20 mouse cellular contexts compared by ENCODE assay signal in genomic region chr1:180952085-180952746, GRCm38 (mm10). TPM values are rescaled to one million over a fixed set of nuclear protein-coding genes. Genes with fewer than 3 reads are reported as not detected.
DNase-seq lines count a peak whose midpoint lies in the region; ATAC-seq lines count a peak whose summit lies in the region.
"Had no signal": no experiment of that assay in that cellular context is flagged by ENCODE, and none has a peak within 500 bp of the region (broad histone marks: within the 10 kb centered on the region; RNA-seq: fewer than 3 reads in every experiment).

No protein-coding gene starts in this region.

- peak; percentile 38 for ATAC-seq in liver, embryonic 11.5 days (replicated peaks; ENCODE audit: low FRiP score)
- no peak for ATAC-seq in midbrain, embryonic 15.5 days (replicated peaks)
- ATAC-seq: forebrain, postnatal 0 days had no signal

- peak; percentile 60 for DNase-seq in adrenal gland, adult 2 months
- DNase-seq in adrenal gland, postnatal 4 days (ENCODE audit: low spot score in 2 of 2), result no peak
- peak; percentile 47 for DNase-seq in 3134 (ENCODE audit: extremely low read depth, insufficient read length, low spot score)
- DNase-seq in liver, embryonic 11.5 days (ENCODE audit: low spot score), result no peak
- peak; percentile 33 for DNase-seq in lung, postnatal 10 days
- DNase-seq in left cerebral cortex, postnatal 10 days (ENCODE audit: extremely low spot score in 1 of 2, low spot score in 2 of 2), result no peak
- DNase-seq in right cerebral cortex, postnatal 14 days, result no peak
- DNase-seq: cerebellum, adult 8-10 months; embryo, embryonic 11 days; forebrain, postnatal 0 days; gastrocnemius, postnatal 14 days; thymus, postnatal 4 days had no signal

- no peak overlapping the region for H3K27ac ChIP-seq in liver, embryonic 11.5 days (ENCODE audit: low read depth, low read length)
- no peak overlapping the region for H3K27ac ChIP-seq in midbrain, embryonic 15.5 days
- H3K27ac ChIP-seq: limb, embryonic 12.5 days had no signal

- H3K9ac ChIP-seq in liver, embryonic 11.5 days (ENCODE audit: low read depth, low read length), result no peak overlapping the region
- no peak overlapping the region for H3K9ac ChIP-seq in midbrain, embryonic 15.5 days
- H3K9ac ChIP-seq: forebrain, postnatal 0 days; heart, embryonic 12.5 days; limb, embryonic 12.5 days had no signal

- intact Hi-C loops in left cerebral cortex, postnatal 10 days (cut with DNase I), result no loop called here

- peaks cover 2% of the 10 kb centered on the region; the same call in 1 of the 2 replicates for H3K36me3 ChIP-seq in liver, embryonic 11.5 days (ENCODE audit: control insufficient read depth, insufficient read depth, low read length)
- H3K36me3 ChIP-seq in midbrain, embryonic 15.5 days (replicated peaks), result no peaks in the 10 kb centered on the region

- H3K4me2 ChIP-seq in liver, embryonic 11.5 days, result no peak overlapping the region
- H3K4me2 ChIP-seq in midbrain, embryonic 15.5 days, result no peak overlapping the region
- H3K4me2 ChIP-seq: heart, embryonic 12.5 days; limb, embryonic 12.5 days had no signal

- no peaks in the 10 kb centered on the region for H3K9me3 ChIP-seq in liver, embryonic 11.5 days (ENCODE audit: control insufficient read depth, low read length)
- no peaks in the 10 kb centered on the region for H3K9me3 ChIP-seq in midbrain, embryonic 15.5 days
- H3K9me3 ChIP-seq: limb, embryonic 12.5 days had no signal

- no peaks in the 10 kb centered on the region for H3K27me3 ChIP-seq in liver, embryonic 11.5 days (replicated peaks; ENCODE audit: control insufficient read depth, insufficient read depth, low read length)
- no peaks in the 10 kb centered on the region for H3K27me3 ChIP-seq in midbrain, embryonic 15.5 days (replicated peaks)
- H3K27me3 ChIP-seq: heart, embryonic 12.5 days; limb, embryonic 12.5 days had no signal

- H3K4me1 ChIP-seq in liver, embryonic 11.5 days (replicated peaks; ENCODE audit: control insufficient read depth, insufficient read depth, low read length), result 0 out of 2 replicates have a peak, but pooled peaks cover 4% of the 10 kb centered on the region
- H3K4me1 ChIP-seq in midbrain, embryonic 15.5 days, result no peaks in the 10 kb centered on the region
- H3K4me1 ChIP-seq: heart, embryonic 12.5 days had no signal

- 60% methylated on average over 6 of the region's 6 CpGs for WGBS in liver, embryonic 11.5 days
- WGBS in midbrain, embryonic 15.5 days, result 87% methylated on average over 6 of the region's 6 CpGs

- H3K4me3 ChIP-seq in liver, embryonic 11.5 days (ENCODE audit: low read depth, low read length), result no peak overlapping the region
- H3K4me3 ChIP-seq in midbrain, embryonic 15.5 days, result no peak overlapping the region
- H3K4me3 ChIP-seq: erythroblast, embryonic 14.5 days; heart, embryonic 12.5 days; limb, embryonic 12.5 days had no signal

RNA-seq across cellular contexts. Expression of gene Tmem63a, which starts 10.1 kb away (rescaled TPM):
- 10 to 100 TPM; 52.8 to 66.0 TPM for total RNA-seq in adrenal gland, adult 2 months (2021)
- 135 and 238 TPM in 2 replicates for polyA plus RNA-seq in adrenal gland, adult 2 months (2012; rRNA removed)
- 10 to 100 TPM; 32.2 to 33.0 TPM for total RNA-seq in adrenal gland, postnatal 4 days (2021)
- polyA plus RNA-seq in liver, embryonic 11.5 days (2014; fragmentation: Nextera tagmentation; extraction: Ambion mirVana), result 7.8 and 8.3 TPM in 2 replicates
- total RNA-seq in left cerebral cortex, postnatal 10 days (2021), result 1 to 10 TPM; 4.2 to 5.3 TPM
- polyA plus RNA-seq in midbrain, embryonic 15.5 days (2015; fragmentation: Nextera tagmentation; extraction: Ambion mirVana), result 1.4 and 1.8 TPM in 2 replicates

RNA-seq across cellular contexts. Expression of gene Lefty1, which starts 17.4 kb away (rescaled TPM):
- 10 to 100 TPM in 1 of 2 experiments, 1 to 10 TPM in 1; 2.0 to 11.3 TPM for total RNA-seq in adrenal gland, adult 2 months (2021)
- 34.2 and 35.6 TPM in 2 replicates for polyA plus RNA-seq in adrenal gland, adult 2 months (2012; rRNA removed)
- total RNA-seq in adrenal gland, postnatal 4 days (2021), result 1 to 10 TPM; 1.4 to 2.7 TPM
- 7.3 and 9.5 TPM in 2 replicates for polyA plus RNA-seq in liver, embryonic 11.5 days (2014; fragmentation: Nextera tagmentation; extraction: Ambion mirVana)
- 1 to 10 TPM; 1.5 to 2.6 TPM for total RNA-seq in left cerebral cortex, postnatal 10 days (2021)
- 0.22 and 0.28 TPM in 2 replicates for polyA plus RNA-seq in midbrain, embryonic 15.5 days (2015; fragmentation: Nextera tagmentation; extraction: Ambion mirVana)
- total RNA-seq: forebrain, postnatal 0 days; neutrophil, adult 5-6 weeks had no signal

RNA-seq across cellular contexts. Expression of gene Pycr2, which starts 48.1 kb away (rescaled TPM):
- total RNA-seq in adrenal gland, adult 2 months (2021), result 10 to 100 TPM; 24.1 to 46.1 TPM
- polyA plus RNA-seq in adrenal gland, adult 2 months (2012; rRNA removed), result 80.7 and 88.7 TPM in 2 replicates
- total RNA-seq in adrenal gland, postnatal 4 days (2021), result 10 to 100 TPM; 43.6 to 43.7 TPM
- polyA plus RNA-seq in liver, embryonic 11.5 days (2014; fragmentation: Nextera tagmentation; extraction: Ambion mirVana), result 162 and 171 TPM in 2 replicates
- 10 to 100 TPM; 25.3 to 27.8 TPM for total RNA-seq in left cerebral cortex, postnatal 10 days (2021)
- polyA plus RNA-seq in midbrain, embryonic 15.5 days (2015; fragmentation: Nextera tagmentation; extraction: Ambion mirVana), result 76.7 and 79.8 TPM in 2 replicates

RNA-seq across cellular contexts. Expression of gene Lefty2, which starts 59.3 kb away (rescaled TPM):
- under 1 TPM; 0.58 to 0.76 TPM for total RNA-seq in adrenal gland, adult 2 months (2021)
- polyA plus RNA-seq in adrenal gland, adult 2 months (2012; rRNA removed), result 0.19 and 0.83 TPM in 2 replicates
- under 1 TPM; 0.39 to 0.45 TPM for total RNA-seq in adrenal gland, postnatal 4 days (2021)
- polyA plus RNA-seq in liver, embryonic 11.5 days (2014; fragmentation: Nextera tagmentation; extraction: Ambion mirVana), result not detected in 2 replicates
- total RNA-seq in left cerebral cortex, postnatal 10 days (2021), result 10 to 100 TPM; 10.9 to 12.4 TPM
- 2.4 and 2.5 TPM in 2 replicates for polyA plus RNA-seq in midbrain, embryonic 15.5 days (2015; fragmentation: Nextera tagmentation; extraction: Ambion mirVana)
- total RNA-seq: gastrocnemius, postnatal 14 days; hematopoietic stem cell, adult 5-6 weeks; megakaryocyte-erythroid progenitor cell, adult 5-6 weeks; neutrophil, adult 5-6 weeks had no signal
- polyA plus RNA-seq: erythroblast, embryonic 14.5 days; large intestine, adult 2 months; limb, embryonic 12.5 days had no signal

Comparison
In these comparisons a context has a peak if more than half of its experiments do, and no peak if none do; other contexts are left out.
1. DNase-seq: peak in adrenal gland, adult 2 months (single experiment), 3134 (single experiment) and lung, postnatal 10 days (single experiment); none in adrenal gland, postnatal 4 days (0 of 2), liver, embryonic 11.5 days (single experiment), left cerebral cortex, postnatal 10 days (0 of 2) and right cerebral cortex, postnatal 14 days (single experiment).
2. RNA of gene Tmem63a, which starts 10.1 kb away (total RNA-seq): 52.8 to 66.0 TPM in adrenal gland, adult 2 months and 32.2 to 33.0 TPM in adrenal gland, postnatal 4 days; 4.2 to 5.3 TPM in left cerebral cortex, postnatal 10 days; every median in the first group is over 4 times any median in the second.